Mouse (Mus musculus) megakaryocyte, adult 5-6 weeks (primary cell): Measurements from ENCODE around the gene Tmem56. TPM values are rescaled to one million over a fixed set of nuclear protein-coding genes. Genes with fewer than 3 reads are reported as not detected.

Experiments
- ATAC-seq: 2 replicates; pipeline ENCODE4 v1.8.0; 2016; ENCODE audit warnings: mild to moderate bottlenecking, inconsistent platforms; ENCODE audit not compliant: poor library complexity, severe bottlenecking
- total RNA-seq, 2 experiments: library from RNA; stranded (forward) in 1 of 2; stranded (reverse) in 1 of 2; fragments of 153-499, 151-499 nt in 1 of 2; fragments of 221-1000, 200-1000 nt in 1 of 2; gene quantifications; 2 replicates each; pipeline versions ENCODE4 v1.2.3 to v1.2.4; 2015 to 2017

Gene Tmem56
- total RNA-seq, 2 experiments from 2014 or later: 0.70 to 3.0 TPM

- ATAC-seq: no peak
Measured at GRCm38 (mm10) chr3:121285219-121285618, 2.3 kb upstream of the Tmem56 start.

GRCm38 (mm10) chr3:121279679-121280078 lies 3.2 kb downstream of the Tmem56 start:
- no peak for ATAC-seq

- no peak for ATAC-seq
Measured at GRCm38 (mm10) chr3:121277557-121277956, 5.3 kb downstream of the Tmem56 start.

- no peak for ATAC-seq
Measured at GRCm38 (mm10) chr3:121277009-121277408, 5.9 kb downstream of the Tmem56 start.

- ATAC-seq: no peak
Measured at GRCm38 (mm10) chr3:121274010-121274409, 8.9 kb downstream of the Tmem56 start.

DNA sequence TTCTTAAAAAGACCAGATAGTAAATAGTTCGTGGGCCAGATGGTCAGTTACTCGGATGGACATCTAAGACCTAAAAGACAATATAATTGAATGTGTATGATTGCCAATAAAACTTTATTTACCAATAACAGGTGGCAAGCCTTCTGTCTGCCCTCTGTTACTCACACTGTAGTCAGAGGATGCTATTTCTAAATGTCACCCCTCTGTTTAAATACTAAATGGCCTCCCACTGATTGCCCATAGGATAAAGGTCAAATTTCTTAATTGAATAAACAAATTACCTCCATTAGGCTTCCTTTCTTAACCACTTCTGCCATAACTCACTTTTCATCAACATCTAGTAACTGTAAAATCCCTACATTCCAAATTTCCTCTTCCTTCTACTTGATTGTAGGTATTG lies 10.3 kb downstream of the Tmem56 start:
- ATAC-seq: no peak

DNA sequence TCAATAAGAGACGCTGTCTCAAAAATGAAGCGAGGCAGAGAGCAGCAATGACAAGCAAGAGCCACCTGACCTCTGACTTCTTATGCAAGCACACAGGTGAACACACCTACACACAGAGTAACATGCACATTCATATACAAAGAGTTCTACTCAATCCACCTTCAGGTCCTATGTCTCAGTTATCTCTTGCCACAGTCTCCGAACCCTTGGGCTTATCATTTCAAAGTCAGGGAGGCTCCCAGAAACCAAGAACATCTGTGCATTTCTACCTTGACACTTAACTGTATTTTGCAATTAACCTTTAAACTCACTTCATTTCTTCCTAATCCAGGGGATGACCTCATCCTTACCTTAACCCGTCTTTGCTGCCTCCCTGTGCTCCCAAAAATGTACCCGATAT lies 15.6 kb downstream of the Tmem56 start:
- ATAC-seq: no peak

DNA sequence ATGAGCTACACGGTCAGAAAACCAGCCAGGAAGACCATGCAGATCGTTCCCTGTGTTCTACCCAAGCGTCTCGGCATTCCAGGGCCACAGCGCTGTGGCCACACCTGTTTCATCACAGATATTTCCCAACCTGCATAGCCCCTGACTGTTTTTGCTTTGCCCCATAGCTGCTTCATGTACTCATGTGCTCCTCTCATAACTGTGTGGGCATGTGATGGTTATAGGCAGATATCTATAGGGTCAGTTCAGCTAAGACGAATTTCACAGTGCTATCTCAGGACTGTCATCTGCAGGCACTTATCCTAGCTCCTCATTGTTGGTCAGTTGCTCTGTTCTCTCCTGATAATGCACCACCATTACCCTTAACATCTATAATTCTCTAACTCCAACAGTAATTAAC lies 18.7 kb downstream of the Tmem56 start:
- ATAC-seq: peak; percentile 28; the same call in 1 of the 2 replicates

- peak; percentile 28; the same call in 1 of the 2 replicates for ATAC-seq
Measured at GRCm38 (mm10) chr3:121263205-121263548, 19.7 kb downstream of the Tmem56 start.

- ATAC-seq: peak; percentile 42
Measured at GRCm38 (mm10) chr3:121262521-121263204, 20.2 kb downstream of the Tmem56 start.

GRCm38 (mm10) chr3:121261939-121262520 lies 20.9 kb downstream of the Tmem56 start:
- ATAC-seq: no peak

DNA sequence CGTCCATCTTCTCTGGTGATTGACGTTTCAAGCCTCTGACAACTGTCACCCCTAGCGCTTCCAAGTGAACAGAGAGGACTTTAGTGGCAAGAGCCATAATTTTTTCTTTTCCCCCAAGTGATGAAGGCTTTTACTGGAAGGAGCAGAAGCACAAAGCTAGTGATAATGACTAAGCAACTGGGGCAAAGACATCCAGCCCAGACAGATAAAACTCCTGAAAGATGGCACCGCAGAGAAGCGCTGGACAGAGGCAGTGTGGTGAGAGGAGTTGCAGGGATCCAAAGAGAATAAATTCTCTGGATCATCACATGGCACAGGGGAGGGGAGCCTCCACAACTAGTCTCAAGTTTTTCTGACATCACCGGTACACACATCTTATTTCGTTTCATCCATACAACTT lies 21.6 kb downstream of the Tmem56 start:
- ATAC-seq: no peak

- ATAC-seq: no peak
Measured at GRCm38 (mm10) chr3:121260831-121261230, 22.1 kb downstream of the Tmem56 start.

GRCm38 (mm10) chr3:121260041-121260440 lies 22.9 kb downstream of the Tmem56 start:
- no peak for ATAC-seq

- no peak for ATAC-seq
Measured at GRCm38 (mm10) chr3:121258521-121259478, 24.1 kb downstream of the Tmem56 start.

DNA sequence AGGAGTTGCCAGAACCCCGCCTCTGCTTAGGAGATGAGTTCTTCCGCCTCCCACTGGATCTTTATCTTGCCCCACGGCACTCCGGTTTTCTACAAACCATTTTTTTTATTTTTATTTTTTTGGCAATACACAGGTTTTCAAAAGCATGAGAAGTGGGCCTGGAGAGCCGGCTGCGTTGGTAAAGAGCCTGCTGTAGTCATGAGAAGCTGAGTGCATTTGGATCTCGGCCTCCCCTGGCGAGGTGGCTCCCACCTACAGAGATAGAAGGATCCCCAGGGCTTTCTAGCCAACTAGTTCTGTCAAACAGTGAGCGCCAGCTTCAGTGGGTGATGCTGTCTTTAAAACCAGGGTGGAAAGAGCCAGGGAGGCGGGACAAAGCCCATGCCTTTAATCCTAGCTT lies 25.5 kb downstream of the Tmem56 start:
- ATAC-seq: no peak

- no peak for ATAC-seq
Measured at GRCm38 (mm10) chr3:121256131-121256530, 26.8 kb downstream of the Tmem56 start.

GRCm38 (mm10) chr3:121255501-121255900 lies 27.4 kb downstream of the Tmem56 start:
- ATAC-seq: no peak

GRCm38 (mm10) chr3:121250576-121251433 lies 32.1 kb downstream of the Tmem56 start:
- ATAC-seq: no peak

GRCm38 (mm10) chr3:121250048-121250447 lies 32.9 kb downstream of the Tmem56 start:
- no peak for ATAC-seq

- peak; percentile 98 for ATAC-seq
Measured at GRCm38 (mm10) chr3:121242941-121243340, 40.0 kb downstream of the Tmem56 start.
